Mouse (Mus musculus): ENCODE data around the gene Mrnip.

DNA sequence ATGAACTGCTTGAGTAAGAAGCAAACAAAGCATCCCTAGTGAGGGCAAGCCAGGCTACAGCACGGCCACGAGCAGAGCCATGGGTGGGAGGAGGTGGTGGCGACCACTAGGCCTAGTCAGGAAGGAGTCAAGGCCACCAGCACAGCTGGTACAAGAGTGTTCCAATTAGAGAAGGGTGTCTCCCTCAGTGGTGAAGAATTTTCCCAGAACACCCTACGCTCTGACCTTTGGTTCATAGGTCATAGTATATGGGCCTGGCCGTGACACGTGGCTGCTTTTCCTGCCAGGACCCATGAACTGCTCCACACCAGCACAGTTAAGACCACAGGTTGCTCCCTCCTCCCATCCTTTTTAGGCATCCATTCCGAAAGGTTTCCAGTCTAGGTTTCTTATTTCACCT lies 34.7 kb upstream of the Mrnip start:
- TF ChIP-seq POLR2A (IDR thresholded peaks at IDR 0.05; ENCODE audit: low read depth, low read length) (no peak), CTCF (conservative IDR thresholded peaks at IDR 0.05; ENCODE audit: insufficient read depth, insufficient read length, low read depth, low read length) (no peak)
